Mouse (Mus musculus) urinary bladder, postnatal 36 days (tissue): ENCODE measurements at regions not wholly inside any gene's neighbourhood (a gene's known extent, or its start where the extent isn't known, plus 50 kb on each side); places are given as distances from the start of the nearest gene placed in this dataset.

Source experiments
- DNase-seq, 2 experiments: peaks; one replicate each; pipeline ENCODE4 v3.0.0; 2022; ENCODE audit warnings: low spot score in 2 of 2, mixed read lengths in 1 of 2

DNA sequence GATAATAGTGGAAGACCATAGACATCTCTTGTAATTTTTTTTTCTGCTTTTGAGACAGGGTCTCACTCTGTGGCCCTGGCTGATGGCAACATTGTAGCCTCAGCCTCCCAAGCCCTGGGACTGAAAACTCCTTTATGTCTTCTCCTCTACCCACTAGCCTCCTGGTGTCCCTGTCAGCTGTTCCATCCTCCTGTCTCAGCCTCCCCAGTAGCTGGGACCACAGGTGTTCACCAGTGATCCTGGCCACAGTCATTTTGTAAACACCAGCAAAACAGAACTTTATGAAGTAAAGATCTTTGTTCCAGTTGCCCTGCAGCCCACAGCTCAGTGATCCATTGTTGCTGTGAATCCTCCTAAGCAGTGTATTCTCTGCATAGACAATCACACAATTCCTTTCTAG lies 129.9 kb upstream of the Eya4 start:
- no peak for DNase-seq

- no peak for DNase-seq
Observed at GRCm38 (mm10) chr10:23478902-23479301, 128.3 kb upstream of the Eya4 start.

DNA sequence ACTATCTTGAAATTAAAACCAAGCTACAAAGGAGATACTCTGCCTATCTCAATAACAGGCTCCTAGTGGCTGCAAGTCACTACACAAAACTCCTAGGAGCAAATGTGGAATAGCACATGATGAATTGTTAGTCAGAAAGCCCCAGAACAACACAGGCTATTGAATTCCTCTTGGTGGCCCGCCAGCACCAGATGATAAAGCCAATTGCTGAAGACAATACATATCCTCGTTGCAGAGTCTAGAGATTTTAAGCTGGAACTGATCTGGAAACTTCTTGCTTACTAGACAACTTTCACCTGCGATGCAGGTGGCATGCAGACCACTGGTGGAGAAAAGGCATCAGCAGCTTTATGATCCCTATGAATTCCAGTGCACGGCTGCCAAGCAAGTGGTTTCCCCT lies 126.5 kb upstream of the Eya4 start:
- no peak for DNase-seq

DNA sequence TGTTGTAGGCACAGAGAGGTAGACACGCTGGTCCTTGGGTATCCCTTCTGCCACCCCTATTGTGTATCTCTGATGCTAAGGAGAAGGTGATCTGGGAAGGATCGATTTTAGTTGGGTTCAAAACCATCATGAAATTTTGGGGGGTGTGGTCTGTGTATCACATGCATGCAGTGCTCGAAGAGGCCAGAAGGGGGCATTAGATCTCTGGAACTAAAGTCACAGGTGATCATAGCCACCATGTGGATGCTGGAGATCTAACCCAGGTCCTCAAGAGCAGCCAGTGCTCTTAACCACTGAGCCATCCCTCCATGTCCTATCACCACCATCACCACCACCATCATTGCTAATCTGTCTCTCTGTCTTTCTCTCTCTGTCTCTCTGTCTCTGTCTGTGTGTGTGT lies 100.4 kb upstream of the Eya4 start:
- no peak for DNase-seq

- DNase-seq = no peak
Observed at GRCm38 (mm10) chr10:23450647-23450979, 100.0 kb upstream of the Eya4 start.

DNA sequence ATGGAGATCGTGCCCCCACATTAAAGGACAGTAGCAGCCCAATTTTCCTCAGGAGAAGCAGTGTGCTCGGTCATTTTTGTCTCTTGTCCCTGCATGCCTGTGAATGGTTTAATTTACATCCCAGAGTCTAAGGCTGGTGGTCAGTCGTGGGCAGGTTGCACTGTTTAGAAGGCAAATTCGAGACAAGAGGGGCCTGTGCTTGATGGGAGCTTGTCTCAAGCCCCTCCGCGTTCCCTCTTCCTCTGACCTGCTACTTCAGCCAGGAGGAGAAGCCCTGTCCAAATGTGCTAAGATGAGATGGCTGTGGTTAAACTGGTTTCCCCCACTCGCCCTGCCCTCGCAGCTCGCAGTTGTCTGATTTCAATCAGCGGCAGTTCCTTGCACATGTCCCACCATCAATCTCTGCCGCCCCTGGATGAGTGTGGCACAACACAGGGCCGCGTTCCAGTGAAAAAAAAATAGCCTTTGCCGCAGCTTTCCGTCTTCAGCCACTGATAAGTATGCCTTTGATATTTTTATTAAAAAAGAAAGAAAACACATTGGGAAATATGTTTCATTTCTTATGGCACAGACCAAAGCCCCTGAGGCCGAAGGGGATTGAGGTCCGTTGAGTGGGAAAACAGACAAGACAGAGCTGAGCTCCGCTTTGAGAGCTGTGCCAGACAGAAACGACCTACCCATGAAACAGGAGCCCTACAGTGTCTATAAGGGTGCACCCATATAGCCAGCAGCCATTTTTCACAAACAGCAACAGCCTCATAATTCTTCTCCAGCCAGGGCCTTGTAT lies 99.5 kb upstream of the Eya4 start:
- no peak for DNase-seq

DNA sequence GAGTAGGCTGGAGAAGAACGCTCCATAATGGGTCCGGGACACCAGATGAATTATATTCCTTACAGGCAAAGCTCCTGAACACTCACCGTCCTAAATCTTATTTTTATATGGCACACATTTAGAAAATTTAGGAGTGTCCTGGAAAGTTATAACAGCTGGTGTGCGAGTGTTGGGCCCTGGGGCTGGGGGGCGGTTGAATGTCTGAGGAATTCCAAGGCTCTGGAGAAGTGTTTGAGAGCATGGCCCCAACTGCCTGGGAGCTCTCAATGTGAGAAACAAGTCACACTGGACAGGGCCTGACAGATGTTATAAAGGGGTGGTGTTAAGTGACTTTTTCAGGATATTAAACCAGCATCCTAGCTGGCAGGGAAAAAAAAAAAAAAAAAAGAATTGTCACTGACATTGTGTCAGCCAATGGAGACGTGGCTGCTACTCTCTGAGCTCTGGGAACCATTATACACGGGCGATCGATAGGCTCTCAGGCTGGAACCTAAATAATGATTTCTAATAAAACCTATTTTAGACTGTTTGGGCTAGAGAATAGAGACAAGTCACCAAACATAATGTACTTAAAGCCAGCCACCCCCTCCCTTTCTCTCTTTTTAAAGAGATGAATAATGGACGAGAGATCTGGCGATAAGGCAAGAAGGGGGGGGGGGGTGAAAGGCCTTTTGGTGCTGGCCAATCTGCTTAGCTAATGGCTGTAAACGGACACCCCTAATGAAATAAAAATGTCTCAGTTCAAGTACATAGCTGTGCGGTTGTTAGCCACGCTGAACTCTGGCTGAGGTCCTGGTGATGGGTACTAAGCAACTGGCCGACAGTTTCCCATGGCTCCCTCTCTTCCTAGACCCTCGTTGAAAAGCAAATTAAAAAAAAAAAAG lies 98.6 kb upstream of the Eya4 start:
- DNase-seq = no peak

DNA sequence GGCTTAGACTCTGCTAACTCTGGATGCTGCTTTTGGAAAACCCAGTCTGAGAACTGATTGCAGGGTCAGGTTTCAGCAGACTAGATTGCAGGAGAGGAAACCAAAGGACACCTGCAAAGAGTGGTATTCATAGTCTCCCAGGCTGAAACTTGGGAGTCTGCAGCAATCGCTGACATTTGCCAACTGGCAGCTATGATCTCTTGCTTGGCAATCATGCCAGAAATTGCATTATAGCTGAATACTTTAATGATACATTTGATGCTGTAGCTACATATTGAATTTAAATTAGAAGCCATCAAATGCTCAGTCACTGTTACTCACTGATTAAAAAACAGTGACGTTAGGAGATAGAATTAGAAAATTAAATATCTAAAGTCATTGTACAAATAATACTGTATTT lies 79.8 kb upstream of the Eya4 start:
- DNase-seq = no peak

DNA sequence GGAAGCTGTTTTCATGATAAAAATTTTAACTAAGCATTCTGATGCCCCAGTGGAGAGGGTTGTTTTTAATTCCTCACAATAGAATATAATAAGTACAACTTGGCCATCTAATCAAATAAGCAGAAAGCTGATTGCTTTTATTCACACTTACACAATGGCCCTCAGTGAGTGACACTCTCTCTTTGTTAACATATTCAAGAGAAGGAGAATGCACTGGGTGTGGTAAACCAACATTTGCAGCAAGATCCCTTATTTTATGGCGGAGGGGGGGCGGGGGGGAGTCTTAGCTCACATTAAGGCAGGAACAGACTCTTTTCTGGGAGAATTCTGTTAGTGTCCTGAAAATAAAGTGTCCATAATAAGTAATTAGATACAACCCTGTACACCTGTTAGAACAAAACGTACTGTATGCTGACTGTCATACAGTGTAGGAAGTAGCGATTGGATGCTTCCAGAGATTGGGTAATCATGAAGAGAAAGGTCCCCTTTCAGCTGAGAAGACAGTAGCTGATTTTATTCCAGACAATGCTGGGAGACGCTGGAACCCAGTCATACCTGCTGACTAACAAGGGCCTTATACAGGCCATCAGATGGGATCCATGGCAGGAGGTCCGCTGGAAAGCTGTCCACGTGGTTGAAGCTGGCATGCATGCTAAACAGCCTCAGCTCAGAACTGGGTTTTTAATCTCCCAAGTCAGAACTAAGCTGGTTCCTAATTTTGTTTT lies 63.4 kb upstream of the Eya4 start:
- no peak for DNase-seq

DNA sequence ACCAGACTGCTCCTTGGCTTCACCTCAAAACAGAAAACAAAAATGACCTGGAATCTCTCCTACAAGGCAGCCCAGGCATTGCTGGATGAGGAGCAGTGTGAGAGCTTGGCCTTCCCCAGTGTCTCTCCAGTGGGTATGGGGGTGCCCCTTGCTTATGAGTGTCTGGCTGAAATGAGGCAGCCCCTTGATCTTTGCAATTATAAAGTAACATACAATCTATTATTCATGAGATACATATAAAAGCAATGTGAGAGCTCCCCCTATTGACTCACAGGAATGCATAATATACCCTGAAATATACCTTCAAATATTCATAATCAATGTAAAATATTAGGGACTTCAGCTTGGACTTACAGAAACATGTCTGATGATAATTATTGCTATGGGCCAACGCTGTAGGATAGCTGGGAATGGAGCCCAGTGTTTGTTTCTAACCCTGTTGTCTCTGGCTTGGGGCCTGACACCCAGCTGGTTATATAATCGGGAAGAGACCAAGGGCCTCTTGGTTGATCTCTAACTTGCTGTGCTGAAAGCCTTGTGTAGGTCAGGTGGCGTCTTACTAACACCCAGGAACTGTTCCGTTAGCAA lies 52.9 kb upstream of the Eya4 start:
- no peak for DNase-seq
